Mouse (Mus musculus) B cell, adult 2 months (primary cell): Measurements from ENCODE around the gene Crlf2.

Experiments
- DNase-seq, 2 experiments: peaks; one replicate each; pipeline ENCODE4 v3.0.0; 2022

Gene Crlf2

GRCm38 (mm10) chr5:109547112-109547511, 11.7 kb downstream of the Crlf2 start:
- DNase-seq: no peak

DNA sequence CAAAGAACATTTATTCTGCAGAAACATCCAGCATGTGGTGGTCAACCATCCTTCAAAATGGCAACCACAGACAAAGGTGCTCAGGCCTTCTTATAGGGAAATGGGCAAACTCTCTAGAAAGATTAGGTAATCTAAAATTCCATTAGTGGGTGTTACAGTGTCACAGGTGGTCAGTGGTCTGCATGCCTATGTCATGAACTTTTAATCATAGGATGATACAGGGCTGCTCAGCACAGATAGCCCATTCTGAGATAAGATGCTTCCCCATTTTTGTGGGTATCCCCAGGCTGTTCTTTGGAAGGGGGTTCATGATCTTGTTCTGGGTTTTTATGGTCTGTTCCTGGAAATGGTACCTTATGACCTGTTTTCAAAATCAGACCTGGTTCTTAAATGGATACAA, 49.1 kb downstream of the Crlf2 start:
- no peak for DNase-seq

DNA sequence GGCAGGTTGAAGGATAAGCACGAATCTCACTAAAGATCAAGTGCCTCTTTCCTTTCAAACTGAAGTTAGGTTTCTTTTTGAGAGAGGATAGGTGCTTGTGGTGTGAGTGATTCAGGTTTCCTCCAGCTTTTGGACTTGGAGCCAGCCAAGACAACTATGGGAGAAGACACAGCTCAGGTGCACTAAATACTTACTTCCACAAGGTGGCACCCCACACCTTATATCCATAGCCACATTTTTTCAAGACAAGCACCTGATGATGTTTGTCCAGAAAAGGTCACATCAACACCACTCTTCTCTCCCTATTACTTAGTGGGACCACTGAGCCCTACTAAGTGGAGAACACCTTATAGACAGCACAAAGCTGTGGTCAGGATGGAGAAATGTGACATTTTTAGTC, 52.1 kb downstream of the Crlf2 start:
- DNase-seq: peak; percentile 20 to 43
